Mouse (Mus musculus): ENCODE results near the gene Cdkn1b.

Gene Cdkn1b

GRCm38 (mm10) chr6:134930383-134930782 lies 10.2 kb downstream of the Cdkn1b start:
- DNase-seq = no peak

GRCm38 (mm10) chr6:134931146-134931545 lies 10.9 kb downstream of the Cdkn1b start:
- DNase-seq = no peak

- DNase-seq = no peak
These were observed 12.4 kb downstream of the Cdkn1b start for GRCm38 (mm10) chr6:134932486-134933206.

GRCm38 (mm10) chr6:134933207-134933558 lies 13.0 kb downstream of the Cdkn1b start:
- DNase-seq = no peak

GRCm38 (mm10) chr6:134934305-134934704 lies 14.1 kb downstream of the Cdkn1b start:
- DNase-seq = no peak

GRCm38 (mm10) chr6:134939781-134940180 lies 19.6 kb downstream of the Cdkn1b start:
- DNase-seq = no peak

- no peak for DNase-seq
These were observed 23.7 kb downstream of the Cdkn1b start for GRCm38 (mm10) chr6:134943759-134944407.

- DNase-seq = no peak
These were observed 25.9 kb downstream of the Cdkn1b start for GRCm38 (mm10) chr6:134946054-134946453.

GRCm38 (mm10) chr6:134946858-134947257 lies 26.7 kb downstream of the Cdkn1b start:
- no peak for DNase-seq

GRCm38 (mm10) chr6:134947311-134948087 lies 27.3 kb downstream of the Cdkn1b start:
- DNase-seq = peak; percentile 81

GRCm38 (mm10) chr6:134948522-134949061 lies 28.4 kb downstream of the Cdkn1b start:
- no peak for DNase-seq

GRCm38 (mm10) chr6:134949241-134949640 lies 29.0 kb downstream of the Cdkn1b start:
- DNase-seq = no peak

GRCm38 (mm10) chr6:134951364-134951763 lies 31.2 kb downstream of the Cdkn1b start:
- DNase-seq = no peak

- no peak for DNase-seq
These were observed 33.8 kb downstream of the Cdkn1b start for GRCm38 (mm10) chr6:134953976-134954375.

GRCm38 (mm10) chr6:134956388-134956787 lies 36.2 kb downstream of the Cdkn1b start:
- peak; percentile 64 for DNase-seq

GRCm38 (mm10) chr6:134961286-134961685 lies 41.1 kb downstream of the Cdkn1b start:
- DNase-seq = peak; percentile 15

- DNase-seq = no peak
These were observed 41.8 kb downstream of the Cdkn1b start for GRCm38 (mm10) chr6:134961858-134962517.

GRCm38 (mm10) chr6:134962518-134962893 lies 42.3 kb downstream of the Cdkn1b start:
- DNase-seq = no peak

- no peak for DNase-seq
These were observed 43.7 kb downstream of the Cdkn1b start for GRCm38 (mm10) chr6:134963910-134964309.

- DNase-seq = peak; percentile 48
These were observed 46.5 kb downstream of the Cdkn1b start for GRCm38 (mm10) chr6:134966681-134967080.

GRCm38 (mm10) chr6:134968326-134968725 lies 48.1 kb downstream of the Cdkn1b start:
- DNase-seq = no peak

GRCm38 (mm10) chr6:134969498-134969897 lies 49.3 kb downstream of the Cdkn1b start:
- no peak for DNase-seq

- DNase-seq = no peak
These were observed 51.9 kb downstream of the Cdkn1b start for GRCm38 (mm10) chr6:134972096-134972495.
